Mouse (Mus musculus): ENCODE measurements at regions not wholly inside any gene's neighbourhood (a gene's known extent, or its start where the extent isn't known, plus 50 kb on each side); places are given as distances from the start of the nearest gene placed in this dataset.
"Not testable (repeated sequence)": the region's sequence is repeated elsewhere in the genome, so short reads cannot be mapped to it uniquely, and the experiment has no call there.

DNA sequence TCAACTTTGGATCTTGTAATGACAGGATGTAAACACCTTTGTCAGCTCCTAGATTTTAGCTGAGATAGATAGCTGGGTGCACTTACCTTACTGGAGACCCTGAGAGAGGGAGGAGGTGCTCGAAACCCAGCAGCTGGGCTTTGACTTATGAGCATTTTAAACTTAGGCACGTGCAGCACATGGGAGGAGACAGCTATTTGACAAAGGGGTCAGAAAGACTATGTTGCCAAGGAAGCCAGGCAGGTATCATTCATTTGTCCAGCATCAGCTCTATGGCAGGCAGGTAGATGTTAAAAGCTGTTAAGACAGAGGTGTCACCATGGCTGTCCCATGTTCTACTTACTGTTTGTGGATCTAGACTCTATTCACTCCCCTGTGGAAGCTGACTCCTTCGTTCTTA is 120.0 kb upstream of the Tet2 start:
- no peak for DNase-seq (ENCODE audit: low read depth, low spot score)

DNA sequence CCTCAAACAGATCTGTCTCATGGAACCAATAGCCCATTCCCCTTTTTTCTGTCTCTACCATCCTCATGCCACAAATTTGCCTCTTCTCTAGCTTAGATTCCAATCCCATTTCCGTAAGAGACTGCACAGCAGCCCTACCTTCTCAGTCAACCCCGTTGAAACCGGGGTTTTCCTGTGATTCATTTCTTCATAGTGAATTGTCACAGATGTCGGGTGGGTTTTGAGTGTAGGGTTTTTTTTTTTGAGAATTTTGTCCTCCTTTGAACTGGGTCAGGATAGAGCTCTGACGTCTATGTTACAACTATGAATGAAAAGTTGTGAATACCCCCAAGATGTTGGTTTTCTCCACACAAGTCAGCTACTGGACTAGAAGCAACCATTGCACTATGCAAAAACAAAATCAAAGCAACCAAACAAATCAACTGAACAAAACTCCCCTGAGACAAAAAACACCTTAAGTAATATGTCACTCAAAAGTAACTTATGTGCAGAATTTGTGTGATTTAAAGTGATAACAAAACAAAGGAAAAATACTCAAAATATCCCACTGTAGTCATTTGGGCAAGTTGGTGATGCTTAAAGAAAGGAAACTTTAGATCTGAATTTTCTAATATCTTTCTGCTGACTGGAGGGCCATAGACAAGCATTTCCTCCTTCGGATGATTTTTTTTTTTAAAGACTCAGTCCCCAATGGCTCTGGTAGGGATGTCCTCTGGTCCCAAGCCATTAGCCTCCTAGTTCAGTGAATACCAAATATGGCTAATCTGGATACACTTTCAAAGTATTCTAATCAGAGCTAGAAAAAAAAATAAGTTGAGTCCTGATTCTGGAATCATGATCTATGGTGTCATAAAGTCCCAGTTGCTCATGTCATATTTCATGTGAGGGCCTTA is 120.7 kb upstream of the Tet2 start:
- no peak for DNase-seq (ENCODE audit: low read depth, low spot score)

DNA sequence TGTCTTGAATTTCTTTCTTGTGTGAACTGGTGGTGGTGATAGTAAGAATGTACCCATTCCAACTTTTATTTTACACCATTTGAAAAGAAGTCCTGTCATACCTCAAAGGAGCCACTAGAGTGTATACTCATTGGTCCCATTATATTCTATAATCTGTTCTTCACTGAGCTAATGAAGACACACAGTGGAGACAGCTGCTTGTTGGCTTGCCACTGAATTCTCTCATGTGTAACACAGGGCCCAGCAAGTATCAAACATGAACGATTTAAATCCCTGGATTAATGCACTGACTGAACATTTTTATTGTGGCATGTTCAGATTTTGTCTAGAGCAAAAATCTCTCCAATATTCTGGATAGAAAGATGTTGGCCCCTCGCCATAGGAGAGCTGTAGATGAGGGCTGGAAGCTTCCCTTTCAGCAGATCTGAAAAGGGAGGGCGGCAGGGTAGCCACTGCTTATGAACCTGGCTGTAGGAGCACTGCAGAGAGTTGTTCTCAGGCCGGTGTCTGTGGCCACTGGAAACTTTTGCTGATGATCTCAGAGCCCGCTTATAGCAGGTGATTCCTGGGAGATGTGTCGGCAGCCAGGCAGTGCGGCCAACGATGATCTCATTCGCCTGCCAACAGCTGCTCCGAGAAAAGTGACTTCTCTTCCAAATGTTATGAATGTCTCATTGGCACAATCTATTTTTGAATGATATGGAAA is 128.0 kb upstream of the Tet2 start:
- DNase-seq (ENCODE audit: low read depth, low spot score), result no peak

DNA sequence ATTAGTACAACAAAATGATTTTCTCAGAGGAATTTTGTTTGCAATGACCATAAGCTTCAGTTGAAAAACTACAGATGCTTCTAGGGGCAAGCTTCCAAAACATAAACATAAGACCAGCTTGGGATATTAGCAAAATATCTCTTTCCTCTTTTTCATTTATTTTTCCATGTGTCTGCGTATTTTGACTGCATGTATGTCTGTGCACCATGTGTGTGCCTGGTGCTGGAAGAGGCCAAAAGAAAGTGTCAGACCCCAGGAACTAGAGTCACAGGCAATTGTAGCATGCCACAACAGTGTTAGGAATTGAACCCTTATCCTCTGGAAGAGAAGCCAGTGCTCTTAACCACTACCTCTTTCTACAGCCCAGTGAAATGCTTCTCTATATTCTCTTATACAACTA is 133.0 kb upstream of the Tet2 start:
- DNase-seq (ENCODE audit: low read depth, low spot score), result no peak

DNA sequence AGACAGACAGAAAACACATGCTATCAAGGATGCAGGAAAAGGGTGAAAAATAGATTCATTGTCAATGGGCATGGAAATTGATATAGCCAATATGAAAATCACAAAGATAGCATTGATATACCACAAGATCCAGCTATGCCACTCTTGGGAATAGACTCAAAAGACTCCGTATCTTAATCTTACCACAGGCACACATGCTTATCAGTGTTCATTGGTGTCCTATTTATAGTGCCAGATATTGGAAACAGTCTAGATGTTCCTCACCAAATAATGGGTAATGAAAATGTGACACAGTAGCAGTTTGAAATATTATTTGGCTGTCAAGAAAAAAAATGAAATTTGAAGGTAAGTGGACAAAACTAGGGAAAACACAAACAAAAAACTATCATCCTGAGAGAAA is 135.0 kb upstream of the Tet2 start:
- DNase-seq (ENCODE audit: low read depth, low spot score), result no peak

DNA sequence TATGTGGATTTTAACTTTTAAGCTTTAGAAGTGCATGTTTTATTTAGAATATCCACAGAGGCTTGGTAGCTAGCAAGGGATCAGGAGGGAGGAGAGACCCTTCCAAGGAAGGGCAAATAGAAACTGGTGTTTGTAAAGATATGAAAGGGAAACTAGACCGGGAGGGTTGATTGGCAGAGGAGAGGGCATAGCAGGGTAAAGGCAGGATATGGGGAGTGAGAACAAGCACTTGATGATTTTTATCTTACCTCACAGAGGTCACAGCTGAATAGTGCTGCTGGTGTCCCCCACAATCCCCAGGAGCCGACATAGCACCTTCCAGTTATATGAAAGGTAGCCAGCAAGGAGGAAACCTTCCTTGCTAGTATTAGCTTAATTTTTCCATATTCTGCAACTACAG is 135.4 kb upstream of the Tet2 start:
- DNase-seq (ENCODE audit: low read depth, low spot score), result no peak

DNA sequence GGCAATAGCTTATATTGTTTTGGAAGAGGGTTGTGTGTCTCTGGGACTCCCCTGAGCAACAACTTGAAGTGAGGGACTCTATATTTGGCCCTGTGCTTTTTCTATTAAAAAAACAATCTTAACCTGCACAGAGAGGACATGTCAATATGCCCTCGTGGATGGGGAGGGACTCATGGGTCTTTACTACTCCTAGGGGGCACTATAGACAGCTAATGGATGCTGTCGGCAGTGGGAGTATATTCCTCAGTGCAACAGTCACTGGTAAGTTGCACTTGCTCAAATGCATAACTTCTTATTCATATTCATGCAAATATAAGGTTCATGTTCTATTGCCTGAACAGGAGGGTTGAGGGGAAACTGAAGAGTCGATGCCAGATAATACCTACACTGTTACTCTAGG is 135.9 kb upstream of the Tet2 start:
- no peak for DNase-seq (ENCODE audit: low read depth, low spot score)

DNA sequence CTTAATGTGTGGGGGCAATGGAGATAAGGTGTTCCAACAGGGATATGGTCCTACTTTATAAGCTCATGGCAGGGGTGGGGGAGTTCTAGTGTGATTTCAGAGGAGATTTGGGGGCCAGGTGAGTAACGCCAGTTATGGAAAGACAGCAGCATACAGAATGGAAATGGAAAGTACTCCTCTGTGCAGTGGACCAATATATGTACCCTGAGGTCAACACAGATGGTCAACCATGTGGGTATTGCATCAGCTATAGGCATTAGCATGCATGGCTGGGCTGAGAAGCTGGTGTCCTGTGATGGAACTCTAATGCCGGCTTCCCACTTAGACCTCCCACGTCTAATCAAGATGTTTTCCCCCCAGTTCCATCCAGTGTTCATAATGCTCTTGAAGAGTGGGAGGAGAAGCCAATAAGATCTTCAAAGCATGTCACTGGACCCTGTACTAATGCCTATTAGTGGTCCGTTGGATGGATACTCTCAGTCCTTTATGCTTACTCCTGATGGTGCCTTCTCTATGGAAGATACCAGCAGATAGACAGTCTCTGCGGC is 139.3 kb upstream of the Tet2 start:
- DNase-seq (ENCODE audit: low read depth, low spot score), result no peak

DNA sequence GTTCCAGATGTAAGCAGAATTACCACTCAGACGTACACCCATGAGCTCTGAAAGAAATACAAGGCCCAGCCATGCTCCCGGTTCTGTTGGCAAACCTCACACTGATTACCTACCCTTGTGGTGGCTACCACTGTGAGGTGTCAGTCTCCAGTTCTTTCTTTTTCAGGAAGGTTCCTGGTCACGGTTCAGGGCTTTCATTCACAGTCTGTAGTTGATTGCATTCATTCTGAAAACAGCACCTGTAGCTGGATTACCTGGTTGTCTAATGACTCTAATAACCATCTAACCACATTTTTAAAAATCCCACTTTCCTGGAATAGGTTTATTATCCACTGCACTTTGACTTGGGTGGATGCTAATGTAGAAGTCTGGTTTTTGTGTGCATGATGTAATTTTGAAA is 139.8 kb upstream of the Tet2 start:
- no peak for DNase-seq (ENCODE audit: low read depth, low spot score)

DNA sequence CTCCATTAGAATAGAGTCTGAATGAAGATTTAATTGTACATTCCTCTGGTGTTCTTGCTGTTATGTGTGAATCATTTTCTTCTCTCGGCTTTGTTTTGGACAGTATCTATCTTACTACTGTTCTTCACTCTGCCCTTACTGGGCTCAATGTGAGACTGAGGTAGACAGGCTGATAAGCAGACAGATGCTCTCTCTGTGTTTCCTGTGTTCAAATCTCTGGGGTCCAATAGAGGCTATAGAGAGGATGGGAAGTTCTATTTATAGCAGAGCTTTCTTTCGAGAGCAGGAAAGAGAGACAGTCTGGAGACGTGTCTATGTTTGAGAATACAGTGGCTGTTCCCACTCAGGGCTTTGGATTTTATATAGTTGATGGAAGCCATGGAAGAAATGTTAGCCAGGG is 140.5 kb upstream of the Tet2 start:
- DNase-seq (ENCODE audit: low read depth, low spot score), result no peak

DNA sequence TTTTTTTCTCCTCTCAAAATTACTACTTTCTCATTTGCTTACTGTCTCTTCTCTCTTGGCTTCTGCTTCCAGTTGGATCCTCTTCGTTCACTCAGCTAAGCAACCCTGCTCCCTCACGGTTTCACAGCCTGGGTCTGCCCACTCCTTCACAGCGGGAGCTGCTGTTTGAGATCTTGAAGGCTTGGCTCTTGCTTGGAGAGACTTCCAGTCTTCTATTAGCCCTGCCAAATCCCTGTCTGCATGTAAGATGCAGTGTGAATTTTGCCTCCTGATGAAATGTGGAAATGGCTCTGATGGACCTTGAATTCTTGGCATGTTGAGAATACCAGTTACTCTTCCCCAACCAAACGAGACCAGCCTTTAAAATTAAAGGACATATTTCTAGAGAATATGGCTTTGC is 149.1 kb upstream of the Tet2 start:
- DNase-seq (ENCODE audit: low read depth, low spot score), result no peak

DNA sequence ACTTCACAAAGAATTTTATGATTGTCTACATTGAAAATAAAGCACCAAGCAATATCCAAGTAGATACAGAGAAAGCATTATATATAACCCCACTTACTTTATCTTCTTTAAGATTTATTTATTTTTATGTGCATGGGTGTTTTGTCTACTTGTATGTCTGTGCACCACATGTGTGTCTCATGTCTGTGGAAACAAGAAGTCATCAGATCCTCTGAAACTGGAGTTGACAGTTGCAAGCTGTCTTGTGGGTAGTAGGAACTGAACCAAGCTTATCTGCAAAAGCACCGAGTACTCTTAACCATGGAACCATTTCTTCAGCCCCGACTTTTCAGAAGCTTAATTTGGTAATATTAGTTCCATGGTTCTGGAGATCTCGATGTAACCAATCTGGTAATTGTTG is 151.2 kb upstream of the Tet2 start:
- no peak for DNase-seq (ENCODE audit: low read depth, low spot score)

DNA sequence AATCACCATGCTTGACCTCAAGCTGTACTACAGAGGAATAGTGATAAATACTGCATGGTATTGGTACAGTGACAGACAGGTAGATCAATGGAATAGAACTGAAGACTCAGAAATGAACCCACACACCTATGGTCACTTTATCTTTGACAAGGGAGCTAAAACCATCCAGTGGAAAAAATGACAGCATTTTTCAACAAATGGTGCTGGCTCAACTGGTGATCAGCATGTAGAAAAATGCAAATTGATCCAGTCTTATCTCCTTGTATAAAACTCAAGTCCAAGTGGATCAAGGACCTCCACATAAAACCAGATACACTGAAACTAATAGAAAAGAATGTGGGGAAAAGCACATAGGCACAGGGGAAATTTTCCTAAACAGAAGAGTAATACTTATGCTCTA is 159.9 kb upstream of the Tet2 start:
- not testable (repeated sequence) for DNase-seq (ENCODE audit: low read depth, low spot score)

DNA sequence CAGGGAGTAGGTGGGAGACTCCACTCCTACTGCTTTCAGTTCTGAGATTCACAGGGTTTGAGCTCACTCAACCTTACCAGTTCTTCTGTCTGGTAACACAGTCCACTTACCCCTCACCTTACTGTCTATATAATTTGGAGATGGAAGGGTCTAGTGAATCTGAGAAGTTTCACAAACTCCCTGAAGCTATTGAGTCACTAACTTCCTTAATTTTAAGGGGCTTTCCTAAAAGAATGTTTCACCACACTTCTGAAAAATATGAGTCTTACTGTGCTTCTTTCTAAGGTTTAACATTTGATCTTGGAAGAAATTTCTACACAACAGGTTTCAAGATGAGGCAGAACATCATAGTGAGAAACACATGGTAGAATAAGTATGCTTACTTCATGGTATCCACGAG is 166.6 kb upstream of the Tet2 start:
- no peak for DNase-seq (ENCODE audit: low read depth, low spot score)

DNA sequence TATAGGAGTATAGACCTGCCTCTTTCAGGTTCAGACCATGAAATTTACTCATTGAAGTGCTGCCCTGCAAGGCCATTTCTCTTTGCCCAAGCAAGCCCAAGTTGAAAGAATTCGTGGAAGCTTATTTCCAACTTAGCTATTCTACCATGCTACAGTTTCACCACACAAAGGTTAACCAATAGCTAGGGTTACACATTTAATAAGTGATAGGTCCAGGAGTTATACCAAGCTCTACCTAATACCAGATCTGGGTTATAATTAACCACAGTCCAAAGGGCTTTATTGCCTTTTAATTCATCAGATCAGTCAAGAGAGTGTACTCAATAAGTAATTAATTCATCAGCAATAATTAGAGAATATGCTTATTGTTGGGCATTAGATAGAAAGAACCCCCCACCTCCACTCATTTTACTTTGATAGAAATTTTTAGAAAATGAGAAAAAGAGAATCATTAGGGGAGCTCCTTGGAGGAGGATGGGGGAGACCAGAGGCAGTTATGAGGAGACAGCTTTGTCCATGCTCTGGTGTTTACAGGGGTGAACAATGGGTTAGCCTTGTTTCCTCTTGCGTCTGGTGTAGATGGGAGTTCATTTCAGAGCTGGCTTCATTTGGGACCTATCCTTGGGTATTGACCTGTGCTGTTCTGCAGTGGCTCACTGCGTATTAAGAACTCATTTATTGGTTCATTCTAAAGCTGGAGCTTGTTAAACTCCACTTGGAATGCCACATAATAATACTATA is 177.8 kb upstream of the Tet2 start:
- DNase-seq (ENCODE audit: low read depth, low spot score), result no peak

DNA sequence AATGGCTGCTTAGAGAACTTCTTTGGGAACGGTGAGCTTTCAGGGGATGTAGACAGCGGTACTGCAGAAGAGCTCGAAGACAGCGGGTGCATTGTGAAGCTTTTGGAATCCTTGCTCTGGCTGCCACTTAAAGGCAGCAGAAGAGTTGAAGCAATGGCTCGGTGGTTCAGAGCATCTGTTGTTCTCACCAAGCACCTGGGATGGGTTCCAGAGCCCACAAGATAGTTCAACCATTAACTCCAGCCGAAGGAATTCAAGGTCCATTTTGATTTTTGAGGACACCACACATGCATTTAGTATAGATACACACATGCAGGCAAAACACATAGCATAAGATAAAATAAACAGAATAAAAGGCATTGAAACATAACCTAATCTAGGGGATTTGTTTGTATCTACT is 181.9 kb upstream of the Tet2 start:
- DNase-seq (ENCODE audit: low read depth, low spot score), result no peak

DNA sequence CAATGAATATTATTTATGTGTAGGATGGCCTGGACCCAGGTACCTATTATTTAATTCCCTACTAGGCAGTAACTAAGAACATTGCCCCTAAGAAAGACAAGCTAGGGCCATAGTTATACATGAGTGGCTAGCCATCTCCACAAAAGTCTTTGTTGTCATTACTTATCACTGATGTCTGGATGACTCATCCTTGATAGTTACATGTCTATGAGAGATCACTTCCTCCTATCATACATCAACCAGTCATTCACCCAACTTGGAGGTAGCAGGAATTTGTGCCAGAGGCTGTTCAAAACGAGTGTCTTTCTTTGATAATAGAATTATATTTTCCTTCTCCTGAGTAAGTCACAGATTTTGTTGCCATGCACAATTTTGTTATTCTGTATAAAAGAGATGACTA is 190.7 kb upstream of the Tet2 start:
- no peak for DNase-seq (ENCODE audit: low read depth, low spot score)

DNA sequence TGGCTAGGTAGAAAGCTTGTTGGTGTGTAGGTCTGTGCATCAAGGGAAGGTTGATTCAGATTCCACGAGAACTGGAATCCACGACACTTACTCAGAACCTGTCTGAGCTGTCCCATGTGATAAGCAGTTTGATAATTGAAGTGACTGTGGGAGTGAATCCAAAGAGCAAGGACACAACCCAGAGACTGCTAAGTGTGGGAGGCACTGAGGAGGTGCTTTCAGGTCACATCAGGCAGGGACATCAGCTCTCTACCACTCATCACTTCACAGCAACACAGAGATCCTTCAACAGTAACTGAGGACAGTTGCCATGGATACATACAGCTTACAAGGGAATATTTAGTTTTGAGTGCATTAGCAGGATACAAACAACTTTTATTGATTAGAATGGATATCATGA is 194.0 kb upstream of the Tet2 start:
- no peak for DNase-seq (ENCODE audit: low read depth, low spot score)

DNA sequence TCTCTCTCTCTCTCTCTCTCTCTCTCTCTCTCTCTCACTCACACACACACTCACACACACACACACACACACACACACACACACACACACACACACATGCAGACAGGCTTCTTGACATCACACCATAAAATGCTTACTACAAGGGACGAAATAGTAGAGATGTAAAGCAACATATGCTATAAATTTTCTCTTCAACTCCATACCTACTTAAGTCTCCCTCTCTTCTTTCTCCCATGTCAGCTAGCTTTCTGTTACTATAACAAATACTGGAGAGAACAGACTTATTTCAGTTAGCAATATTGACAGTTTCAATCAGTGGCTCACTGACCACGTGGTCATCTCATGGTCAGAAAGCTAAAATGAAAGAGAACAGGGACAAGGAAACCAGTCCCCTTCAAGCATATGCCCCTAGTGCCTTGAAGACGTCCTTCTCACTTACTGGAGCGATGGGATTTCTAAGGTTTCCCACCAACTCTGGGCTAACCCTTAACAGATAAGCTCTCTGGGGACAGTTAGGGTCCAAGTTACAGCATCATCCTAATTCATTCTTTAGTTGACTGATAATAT is 199.7 kb upstream of the Tet2 start:
- no peak for DNase-seq (ENCODE audit: low read depth, low spot score)

DNA sequence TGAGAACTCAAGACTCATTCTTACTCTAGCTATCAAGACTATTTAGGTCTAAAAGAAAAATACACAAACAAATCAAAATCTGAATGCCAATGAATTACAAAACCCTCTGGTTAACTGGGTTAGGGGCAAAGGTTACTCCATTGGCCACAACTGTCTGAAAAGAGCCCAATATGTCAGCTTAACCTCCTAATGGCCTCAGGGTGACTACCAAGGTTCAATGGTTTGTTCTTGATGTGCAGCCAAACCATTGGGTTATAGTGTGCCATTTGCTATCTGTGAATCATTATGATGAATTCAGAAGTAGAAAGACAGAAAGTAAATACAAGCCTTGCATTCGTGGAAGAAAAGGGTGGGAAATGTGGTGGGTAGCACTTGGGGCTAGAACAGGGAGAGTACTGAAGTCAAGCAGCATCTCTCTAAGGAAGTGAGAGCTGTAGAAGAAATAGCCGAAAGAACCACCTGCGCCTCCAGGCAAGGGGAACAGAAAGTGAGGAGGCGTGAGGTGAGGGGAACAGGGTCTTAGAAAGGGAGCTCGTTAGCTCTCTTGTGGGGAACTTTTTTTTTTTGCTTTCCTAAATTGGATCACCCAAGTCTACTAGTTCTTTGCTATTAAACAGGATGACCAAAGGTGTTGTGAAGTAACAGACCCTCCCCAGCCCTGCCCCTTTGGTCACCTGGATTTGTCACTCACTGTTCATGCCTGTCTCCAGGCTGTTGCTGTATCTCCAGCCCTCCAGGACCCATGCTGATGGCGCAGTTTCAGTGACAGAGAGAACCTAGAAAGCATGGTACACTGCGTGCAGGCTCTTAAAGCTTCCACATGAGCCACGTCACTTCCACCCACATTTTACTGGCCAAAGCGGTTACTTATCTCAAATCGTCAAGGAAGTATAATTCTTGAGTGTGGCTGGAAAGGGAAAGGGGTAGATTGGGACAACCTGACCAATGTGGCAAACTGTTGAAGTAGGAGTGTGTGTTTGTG is 204.1 kb upstream of the Tet2 start:
- DNase-seq (ENCODE audit: low read depth, low spot score), result no peak

DNA sequence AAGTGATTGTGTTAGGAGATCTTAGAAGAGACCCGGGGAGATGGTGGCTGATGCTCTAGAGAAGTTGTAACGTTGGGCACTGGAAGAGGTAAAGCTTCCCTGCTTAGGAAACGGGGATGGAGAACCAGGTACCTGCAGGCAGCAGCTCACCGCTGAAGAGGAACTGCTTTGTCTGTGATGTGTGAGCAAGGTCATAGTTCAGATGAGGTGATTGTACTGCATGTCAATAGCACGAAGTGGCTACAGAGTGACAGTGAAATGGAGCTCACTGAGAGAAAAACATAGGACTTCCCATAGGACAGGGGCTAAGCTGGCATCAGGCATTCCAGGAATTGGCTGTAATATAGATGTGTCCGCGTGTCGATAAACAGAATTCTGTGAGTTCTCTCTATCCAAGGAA is 205.1 kb upstream of the Tet2 start:
- no peak for DNase-seq (ENCODE audit: low read depth, low spot score)
